Mouse (Mus musculus): ENCODE data around the gene Lrrfip1. TPM values are rescaled to one million over a fixed set of nuclear protein-coding genes. Genes with fewer than 3 reads are reported as not detected.

Gene Lrrfip1
- 26.0 and 32.0 TPM in 2 replicates for polyA plus RNA-seq (2016; fragmentation: Nextera tagmentation; extraction: Ambion mirVana)

GRCm38 (mm10) chr1:90998268-90998890 lies at the start of gene Lrrfip1:
Lrrfip1 (plus strand) TSS chr1:90998737.
- 3% methylated on average over 58 of the region's 59 CpGs for WGBS
- H3K4me3 ChIP-seq, result peak within 1 kb of the TSS; percentile 66
- H3K36me3 ChIP-seq, result no peaks in the 10 kb centered on the region
- peak within 1 kb of the TSS; percentile 12; the same call in 1 of the 2 replicates for H3K27ac ChIP-seq
- H3K27me3 ChIP-seq, result no peaks in the 10 kb centered on the region
- no peaks in the 10 kb centered on the region for H3K9me3 ChIP-seq (replicated peaks)
- ATAC-seq (ENCODE audit: low FRiP score), result peak; percentile 82
- peak within 1 kb of the TSS; percentile 97 for H3K4me2 ChIP-seq (replicated peaks)
- peaks cover 23% of the 10 kb centered on the region for H3K4me1 ChIP-seq
- peak within 1 kb of the TSS; percentile 72 for H3K9ac ChIP-seq

- no peak overlapping the region for H3K4me2 ChIP-seq (replicated peaks)
- H3K27me3 ChIP-seq, result no peaks in the 10 kb centered on the region
- 81% methylated on average over 9 of the region's 9 CpGs for WGBS
- H3K36me3 ChIP-seq, result no peaks in the 10 kb centered on the region
- H3K9me3 ChIP-seq (replicated peaks), result no peaks in the 10 kb centered on the region
- H3K27ac ChIP-seq, result no peak overlapping the region
- H3K4me3 ChIP-seq, result no peak overlapping the region
- ATAC-seq (ENCODE audit: low FRiP score), result no peak
- no peaks in the 10 kb centered on the region for H3K4me1 ChIP-seq
- no peak overlapping the region for H3K9ac ChIP-seq
These were observed 49.2 kb upstream of the Lrrfip1 start for GRCm38 (mm10) chr1:90949309-90949708.

- no peak for ATAC-seq (ENCODE audit: low FRiP score)
- Histone ChIP-seq H3K27me3 (no peaks in the 10 kb centered on the region), H3K4me3 (no peak overlapping the region), H3K27ac (no peak overlapping the region), H3K36me3 (no peaks in the 10 kb centered on the region), H3K9me3 (replicated peaks) (no peaks in the 10 kb centered on the region), H3K4me2 (replicated peaks) (no peak overlapping the region), H3K4me1 (no peaks in the 10 kb centered on the region), H3K9ac (no peak overlapping the region)
- WGBS, result 80% methylated on average over 7 of the region's 7 CpGs
These were observed 46.9 kb upstream of the Lrrfip1 start for GRCm38 (mm10) chr1:90951670-90952069.

GRCm38 (mm10) chr1:90952808-90953207 lies 45.7 kb upstream of the Lrrfip1 start, which contains the start of gene Prlh:
Prlh (plus strand) TSS chr1:90953108.
- no peak within 1 kb of the TSS for H3K4me3 ChIP-seq
- WGBS, result 85% methylated on average over 8 of the region's 8 CpGs

GRCm38 (mm10) chr1:90953688-90954087 lies 44.8 kb upstream of the Lrrfip1 start:
- 74% methylated on average over 11 of the region's 11 CpGs for WGBS
- Histone ChIP-seq H3K36me3 (no peaks in the 10 kb centered on the region), H3K4me1 (no peaks in the 10 kb centered on the region), H3K27ac (no peak overlapping the region), H3K4me3 (no peak overlapping the region), H3K9ac (no peak overlapping the region), H3K4me2 (replicated peaks) (no peak overlapping the region), H3K27me3 (0 out of 2 replicates have a peak, but pooled peaks cover 3% of the 10 kb centered on the region), H3K9me3 (replicated peaks) (no peaks in the 10 kb centered on the region)
- ATAC-seq (ENCODE audit: low FRiP score), result no peak

More at GRCm38 (mm10) chr1:90952808-90953207, 45.7 kb upstream of the Lrrfip1 start, which contains the start of gene Prlh:
- no peak within 1 kb of the TSS for H3K27ac ChIP-seq
- no peak for ATAC-seq (ENCODE audit: low FRiP score)
- H3K27me3 ChIP-seq, result no peaks in the 10 kb centered on the region
- H3K4me2 ChIP-seq (replicated peaks), result no peak within 1 kb of the TSS
- no peaks in the 10 kb centered on the region for H3K36me3 ChIP-seq
- no peaks in the 10 kb centered on the region for H3K9me3 ChIP-seq (replicated peaks)
- no peaks in the 10 kb centered on the region for H3K4me1 ChIP-seq
- no peak within 1 kb of the TSS for H3K9ac ChIP-seq

GRCm38 (mm10) chr1:90956245-90957096 lies 42.1 kb upstream of the Lrrfip1 start:
- no peaks in the 10 kb centered on the region for H3K4me1 ChIP-seq
- H3K4me3 ChIP-seq, result no peak overlapping the region
- H3K27me3 ChIP-seq, result 0 out of 2 replicates have a peak, but pooled peaks cover 3% of the 10 kb centered on the region
- WGBS, result 39% methylated on average over 7 of the region's 7 CpGs
- H3K36me3 ChIP-seq, result no peaks in the 10 kb centered on the region
- no peak overlapping the region for H3K9ac ChIP-seq
- no peak overlapping the region for H3K27ac ChIP-seq
- no peak overlapping the region for H3K4me2 ChIP-seq (replicated peaks)
- peak; percentile 58 for ATAC-seq (ENCODE audit: low FRiP score)
- H3K9me3 ChIP-seq (replicated peaks), result no peaks in the 10 kb centered on the region

- 32% methylated on average over 4 of the region's 4 CpGs for WGBS
These were observed 36.0 kb upstream of the Lrrfip1 start for GRCm38 (mm10) chr1:90962526-90962925.

GRCm38 (mm10) chr1:90962994-90963393 lies 35.5 kb upstream of the Lrrfip1 start:
- no peaks in the 10 kb centered on the region for H3K9me3 ChIP-seq (replicated peaks)
- WGBS, result 28% methylated on average over 3 of the region's 3 CpGs
- peaks cover 2% of the 10 kb centered on the region; the same call in 1 of the 2 replicates for H3K4me1 ChIP-seq
- ATAC-seq (ENCODE audit: low FRiP score), result no peak
- no peak overlapping the region for H3K27ac ChIP-seq
- peaks cover 3% of the 10 kb centered on the region; the same call in 1 of the 2 replicates for H3K27me3 ChIP-seq
- no peak overlapping the region for H3K4me2 ChIP-seq (replicated peaks)
- H3K9ac ChIP-seq, result no peak overlapping the region
- H3K4me3 ChIP-seq, result no peak overlapping the region
- no peaks in the 10 kb centered on the region for H3K36me3 ChIP-seq

More at GRCm38 (mm10) chr1:90962526-90962925, 36.0 kb upstream of the Lrrfip1 start:
- no peak overlapping the region for H3K9ac ChIP-seq
- no peak overlapping the region for H3K4me2 ChIP-seq (replicated peaks)
- no peaks in the 10 kb centered on the region for H3K36me3 ChIP-seq
- ATAC-seq (ENCODE audit: low FRiP score), result no peak
- no peaks in the 10 kb centered on the region for H3K9me3 ChIP-seq (replicated peaks)
- H3K27ac ChIP-seq, result no peak overlapping the region
- H3K27me3 ChIP-seq, result peaks cover 3% of the 10 kb centered on the region; the same call in 1 of the 2 replicates
- peaks cover 2% of the 10 kb centered on the region; the same call in 1 of the 2 replicates for H3K4me1 ChIP-seq
- H3K4me3 ChIP-seq, result no peak overlapping the region

- Histone ChIP-seq H3K27me3 (peaks cover 2% of the 10 kb centered on the region; the same call in 1 of the 2 replicates), H3K27ac (no peak overlapping the region), H3K36me3 (no peaks in the 10 kb centered on the region), H3K9ac (no peak overlapping the region), H3K4me3 (no peak overlapping the region), H3K4me2 (replicated peaks) (no peak overlapping the region), H3K9me3 (replicated peaks) (no peaks in the 10 kb centered on the region), H3K4me1 (peaks cover 12% of the 10 kb centered on the region)
- ATAC-seq (ENCODE audit: low FRiP score), result no peak
- WGBS, result 60% methylated on average over 7 of the region's 7 CpGs
These were observed 31.0 kb upstream of the Lrrfip1 start for GRCm38 (mm10) chr1:90967583-90967982.

GRCm38 (mm10) chr1:90968649-90969048 lies 29.9 kb upstream of the Lrrfip1 start:
- Histone ChIP-seq H3K27me3 (peaks cover 5% of the 10 kb centered on the region; the same call in 1 of the 2 replicates), H3K4me2 (replicated peaks) (no peak overlapping the region), H3K9ac (no peak overlapping the region), H3K27ac (no peak overlapping the region), H3K9me3 (replicated peaks) (no peaks in the 10 kb centered on the region), H3K4me1 (peaks cover 22% of the 10 kb centered on the region), H3K4me3 (no peak overlapping the region), H3K36me3 (no peaks in the 10 kb centered on the region)
- WGBS, result 86% methylated on average over 4 of the region's 4 CpGs
- no peak for ATAC-seq (ENCODE audit: low FRiP score)

GRCm38 (mm10) chr1:90969347-90969784 lies 29.2 kb upstream of the Lrrfip1 start, which contains the start of gene Rab17:
Rab17 (minus strand) TSS chr1:90969661.
- Histone ChIP-seq H3K27ac (no peak within 1 kb of the TSS), H3K9ac (no peak within 1 kb of the TSS), H3K4me2 (replicated peaks) (no peak within 1 kb of the TSS), H3K9me3 (replicated peaks) (no peaks in the 10 kb centered on the region), H3K36me3 (no peaks in the 10 kb centered on the region), H3K27me3 (peaks cover 5% of the 10 kb centered on the region; the same call in 1 of the 2 replicates), H3K4me1 (peaks cover 28% of the 10 kb centered on the region), H3K4me3 (no peak within 1 kb of the TSS)
- no peak for ATAC-seq (ENCODE audit: low FRiP score)
- 40% methylated on average over 9 of the region's 9 CpGs for WGBS

- H3K9me3 ChIP-seq (replicated peaks), result no peaks in the 10 kb centered on the region
- H3K9ac ChIP-seq, result no peak overlapping the region
- no peak overlapping the region for H3K4me2 ChIP-seq (replicated peaks)
- no peak overlapping the region for H3K4me3 ChIP-seq
- 75% methylated on average over 10 of the region's 10 CpGs for WGBS
- H3K36me3 ChIP-seq, result no peaks in the 10 kb centered on the region
- H3K4me1 ChIP-seq, result peaks cover 34% of the 10 kb centered on the region
- peaks cover 5% of the 10 kb centered on the region; the same call in 1 of the 2 replicates for H3K27me3 ChIP-seq
- ATAC-seq (ENCODE audit: low FRiP score), result no peak
- H3K27ac ChIP-seq, result no peak overlapping the region
These were observed 28.6 kb upstream of the Lrrfip1 start for GRCm38 (mm10) chr1:90969881-90970390.
